Mouse (Mus musculus) lung, postnatal 0 days (tissue): ENCODE measurements around the gene Sft2d1.

Experiments
- CTCF ChIP-seq: IDR thresholded peaks from 2 replicates; pipeline ENCODE4 v1.5.1; 2016; ENCODE audit warnings: antibody characterized with exemption, mild to moderate bottlenecking
- EP300 ChIP-seq: IDR thresholded peaks from 2 replicates; pipeline ENCODE4 v1.6.1; 2016; ENCODE audit warnings: antibody characterized with exemption, mild to moderate bottlenecking, control low read depth

- TF ChIP-seq CTCF: no peak
- no peak for TF ChIP-seq EP300
Observed at GRCm38 (mm10) chr17:8299524-8299923, 11.4 kb upstream of the Sft2d1 start.
